Mouse (Mus musculus): ENCODE data around the gene Nrap.
"Not testable (repeated sequence)": the region's sequence is repeated elsewhere in the genome, so short reads cannot be mapped to it uniquely, and the experiment has no call there.

The Nrap gene

DNA sequence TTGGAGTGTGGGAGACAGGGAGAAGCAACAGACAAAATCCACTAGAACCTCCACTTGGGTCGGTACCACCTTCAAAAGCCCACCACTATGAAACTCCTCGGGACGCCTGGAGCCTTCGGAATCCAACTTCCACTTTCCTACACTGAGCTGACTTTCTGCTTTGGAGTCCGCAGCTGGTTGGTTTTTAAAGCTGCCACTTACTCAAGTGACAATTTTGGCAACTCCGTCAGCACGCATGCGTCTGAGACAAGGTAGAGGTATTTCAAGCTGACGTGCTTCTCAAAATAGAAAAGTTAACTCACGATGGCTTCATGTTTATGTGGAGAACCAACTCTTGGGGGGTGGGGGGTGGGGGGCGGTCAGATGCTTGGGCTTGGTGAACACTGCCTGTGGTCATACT, at the start of gene Nrap:
Nrap (minus strand) TSS at position 159 of the 400 bp plus-strand sequence.
- in situ Hi-C loops (cut with MboI) = no loop called here

DNA sequence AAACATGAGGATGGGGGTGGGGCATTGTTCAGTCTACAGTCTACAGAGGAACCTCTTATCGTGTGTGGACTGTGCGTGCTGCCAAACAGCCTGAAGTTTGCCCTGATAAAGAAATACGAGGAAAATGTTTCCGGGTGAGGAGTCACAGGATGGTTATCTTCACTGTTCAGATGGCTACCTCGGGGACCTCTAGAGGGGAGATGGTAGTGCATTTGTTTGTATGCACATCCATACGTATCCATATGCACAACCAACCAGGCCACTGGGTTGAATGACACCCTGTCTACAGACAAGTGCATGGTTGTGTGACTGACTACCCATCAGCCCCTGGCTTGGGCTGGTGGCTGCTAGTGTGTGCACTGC, 49.2 kb upstream of the Nrap start:
- in situ Hi-C loops (cut with MboI) = no loop called here

GRCm38 (mm10) chr19:56438357-56439071, 48.7 kb upstream of the Nrap start:
- in situ Hi-C loops (cut with MboI) = no loop called here

- in situ Hi-C loops (cut with MboI) = no loop called here
Observed at GRCm38 (mm10) chr19:56436380-56436779, 46.5 kb upstream of the Nrap start.

- in situ Hi-C loops (cut with MboI) = no loop called here
Observed at GRCm38 (mm10) chr19:56433581-56433980, 43.7 kb upstream of the Nrap start.

- in situ Hi-C loops (cut with MboI) = no loop called here
Observed at GRCm38 (mm10) chr19:56432706-56433105, 42.9 kb upstream of the Nrap start.

DNA sequence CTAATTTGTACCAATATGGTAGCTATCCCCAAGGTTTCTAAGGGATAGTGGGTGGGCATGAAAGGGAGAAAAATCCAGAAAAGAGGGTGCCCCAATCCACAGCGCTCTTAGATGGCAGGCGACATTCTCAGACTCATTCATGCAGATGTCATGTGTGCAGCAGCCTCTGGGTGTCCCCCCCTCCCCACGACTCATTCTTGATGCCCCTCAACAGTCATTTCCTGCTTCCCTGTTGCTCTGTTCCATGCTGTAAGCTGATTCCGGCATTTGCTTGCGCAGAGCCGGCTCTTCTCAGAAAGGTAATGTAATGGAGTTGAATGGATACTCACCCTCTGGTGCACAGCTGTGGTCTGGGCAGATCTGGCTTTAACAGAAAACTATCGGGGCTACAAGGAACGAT, 40.5 kb upstream of the Nrap start:
- in situ Hi-C loops (cut with MboI) = no loop called here

DNA sequence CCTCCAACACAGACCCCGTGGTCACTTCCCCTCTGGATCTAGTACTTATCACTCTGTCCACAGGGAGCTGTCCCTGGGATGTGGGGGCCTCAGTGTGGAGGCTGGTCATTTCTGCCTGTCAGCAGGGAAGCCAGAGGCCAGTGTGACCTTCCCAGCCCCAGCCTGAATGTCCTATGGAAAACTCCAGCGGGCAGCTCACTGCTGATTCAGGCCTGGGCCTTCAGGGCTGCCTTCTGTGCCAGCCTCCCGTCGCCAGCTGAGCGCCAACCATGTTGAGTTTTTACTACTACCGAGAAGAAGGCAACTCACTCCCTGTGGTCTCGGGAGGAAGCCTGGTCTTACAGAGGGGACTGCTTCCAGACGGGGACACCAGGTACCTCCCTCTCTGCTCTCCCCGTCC, 35.7 kb upstream of the Nrap start:
- in situ Hi-C loops (cut with MboI) = no loop called here

DNA sequence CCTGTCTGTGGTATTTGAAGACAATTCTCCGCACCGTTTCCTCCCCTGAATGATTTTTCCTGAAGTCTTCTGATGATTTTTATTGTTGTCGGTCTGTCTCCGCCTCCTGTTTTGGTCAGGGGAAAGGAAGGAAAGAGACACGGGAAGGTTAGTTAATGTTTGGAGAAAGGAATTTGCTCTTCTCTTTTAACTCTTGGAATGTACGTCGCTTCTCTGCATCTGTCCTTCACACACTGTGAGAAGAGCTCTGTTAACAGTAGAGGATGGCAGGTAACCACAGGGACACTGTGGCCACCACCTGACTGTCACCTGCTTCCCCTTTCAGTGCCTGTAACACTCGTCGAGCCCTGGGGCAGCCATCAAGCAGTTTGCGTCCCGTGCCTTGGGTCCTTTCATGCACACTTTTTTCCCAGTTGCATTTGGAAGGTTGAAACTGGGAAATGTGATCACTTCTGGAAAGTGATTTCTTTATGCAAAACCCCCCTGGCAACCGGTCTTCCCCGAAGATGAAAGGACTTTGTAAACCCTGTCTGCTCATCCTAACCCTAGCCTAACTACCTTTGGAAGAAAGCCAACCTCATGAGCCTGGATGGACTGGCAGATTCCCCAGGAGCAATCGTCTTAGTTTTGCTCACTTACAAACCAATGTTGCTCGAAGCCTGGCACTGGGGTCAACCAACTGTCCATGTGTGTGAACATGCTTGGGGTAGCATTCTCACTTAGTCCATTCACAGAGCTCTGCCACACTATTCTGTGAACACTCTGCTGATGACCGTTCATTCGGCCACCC, 35.0 kb upstream of the Nrap start:
- in situ Hi-C loops (cut with MboI) = no loop called here

GRCm38 (mm10) chr19:56423370-56423769, 33.5 kb upstream of the Nrap start:
- in situ Hi-C loops (cut with MboI) = no loop called here

- in situ Hi-C loops (cut with MboI) = no loop called here
Observed at GRCm38 (mm10) chr19:56422476-56423338, 32.9 kb upstream of the Nrap start.

- in situ Hi-C loops (cut with MboI) = no loop called here
Observed at GRCm38 (mm10) chr19:56420345-56420744, 30.5 kb upstream of the Nrap start.

DNA sequence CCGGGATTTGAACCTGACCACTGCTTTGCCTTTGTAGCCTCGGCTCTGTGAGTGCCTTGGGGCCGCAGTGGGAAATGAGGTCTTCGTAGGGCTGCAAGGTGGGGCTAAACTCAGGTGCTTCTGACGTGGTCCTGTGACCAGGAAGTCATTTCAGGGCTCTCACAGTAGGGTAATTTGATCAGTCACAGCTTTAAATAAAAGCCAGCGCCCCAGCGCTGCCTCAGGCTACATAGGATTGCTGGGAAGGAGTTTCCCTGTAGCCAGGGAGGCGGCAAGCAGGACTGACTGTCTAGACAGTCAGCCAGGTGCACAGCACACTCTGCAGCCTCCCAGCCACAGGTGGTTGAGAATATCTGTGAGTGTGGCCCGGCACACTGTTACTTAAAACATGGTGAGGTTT, 29.6 kb upstream of the Nrap start:
- in situ Hi-C loops (cut with MboI) = no loop called here

- in situ Hi-C loops (cut with MboI) = no loop called here
Observed at GRCm38 (mm10) chr19:56418404-56418803, 28.6 kb upstream of the Nrap start.

DNA sequence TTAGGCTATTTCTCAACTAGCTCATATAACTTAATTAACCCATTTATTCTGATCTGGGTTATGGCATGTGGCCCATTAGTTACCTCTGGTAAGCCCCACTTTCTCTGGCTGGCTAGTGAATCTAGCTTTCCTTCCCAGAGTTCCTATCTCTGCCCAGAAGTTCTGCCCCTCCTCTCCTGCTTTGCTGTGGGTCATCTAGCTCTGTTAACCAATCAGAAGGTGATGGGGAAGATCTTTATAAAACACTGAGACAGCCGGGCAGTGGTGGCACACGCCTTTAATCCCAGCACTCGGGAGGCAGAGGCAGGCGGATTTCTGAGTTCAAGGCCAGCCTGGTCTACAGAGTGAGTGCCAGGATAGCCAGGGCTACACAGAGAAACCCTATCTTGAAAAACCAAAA, 20.0 kb upstream of the Nrap start:
- in situ Hi-C loops (cut with MboI) = not testable (repeated sequence)

DNA sequence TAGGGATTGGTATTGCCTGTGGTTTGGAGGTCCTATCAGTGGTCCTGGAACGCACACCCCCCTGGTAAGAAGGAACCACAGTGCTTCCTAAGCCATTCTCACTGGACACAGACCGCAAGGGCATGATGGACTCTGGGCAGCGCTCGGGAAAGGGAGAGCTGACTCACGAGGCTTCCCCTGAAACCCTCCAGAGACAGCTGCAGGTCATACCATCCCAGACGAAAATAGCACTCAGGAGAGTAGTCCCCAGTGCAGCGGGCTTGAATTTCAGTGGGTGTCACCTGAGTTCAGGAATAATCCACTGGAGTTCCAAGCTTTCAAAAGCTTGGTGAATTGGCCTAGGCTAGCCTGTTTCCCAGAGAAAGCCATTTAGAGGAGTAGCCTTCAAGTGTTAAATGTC, 16.7 kb upstream of the Nrap start:
- in situ Hi-C loops (cut with MboI) = no loop called here

GRCm38 (mm10) chr19:56405824-56406223, 16.0 kb upstream of the Nrap start:
- in situ Hi-C loops (cut with MboI) = no loop called here

DNA sequence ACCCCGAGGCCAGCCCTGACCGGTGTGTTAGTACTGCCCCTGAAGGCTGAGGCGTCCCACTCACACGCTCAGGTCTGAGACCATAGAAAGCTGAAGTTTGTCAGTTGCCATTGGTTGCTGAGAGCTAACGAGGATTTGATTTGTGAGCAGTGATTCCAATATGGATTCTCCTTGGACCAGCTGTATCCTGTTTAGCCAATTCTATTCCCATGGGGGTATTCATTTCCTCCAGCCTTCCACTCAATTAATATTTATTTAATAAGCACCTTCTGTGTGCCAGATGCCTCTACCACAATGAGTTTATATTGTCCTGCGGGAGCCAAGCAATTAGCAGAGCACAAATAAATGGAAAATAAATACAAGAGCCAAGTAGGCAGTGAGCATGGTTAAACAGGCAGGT, 12.0 kb upstream of the Nrap start:
- in situ Hi-C loops (cut with MboI) = no loop called here

DNA sequence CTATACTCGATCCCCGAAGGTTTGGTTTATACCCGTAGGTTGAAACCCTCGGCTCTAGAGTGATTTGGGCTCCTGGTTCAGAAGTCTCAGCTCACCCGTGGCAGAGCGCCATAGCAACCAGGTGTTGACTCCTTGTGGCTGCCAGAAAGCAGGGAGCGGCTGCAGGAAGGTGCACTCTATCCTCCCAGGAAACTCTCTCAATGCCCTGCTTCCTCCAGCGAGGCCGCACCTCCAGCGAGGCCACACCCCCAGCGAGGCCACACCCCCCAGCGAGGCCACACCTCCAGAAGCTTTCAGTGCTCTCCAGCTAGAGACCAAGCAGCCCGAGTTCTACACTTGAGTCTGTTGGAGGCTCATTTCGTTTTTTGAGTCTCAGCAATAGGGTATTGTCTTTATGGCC, 10.4 kb upstream of the Nrap start:
- in situ Hi-C loops (cut with MboI) = no loop called here

GRCm38 (mm10) chr19:56398528-56398795, 8.6 kb upstream of the Nrap start:
- in situ Hi-C loops (cut with MboI) = no loop called here

- in situ Hi-C loops (cut with MboI) = no loop called here
Observed at GRCm38 (mm10) chr19:56397663-56398527, 8.1 kb upstream of the Nrap start.

Measured in mature B cell (primary cell).